Mouse (Mus musculus) bone marrow macrophage, adult 2 months (primary cell): ENCODE results near the gene Sod3. TPM values are rescaled to one million over a fixed set of nuclear protein-coding genes. Genes with fewer than 3 reads are reported as not detected.

Source experiments
- H3K27ac ChIP-seq: 2 replicates; pipeline ENCODE4 v1.5.1; 2012; ENCODE audit warnings: low read depth, low read length; ENCODE audit not compliant: insufficient read depth
- H3K4me1 ChIP-seq: 2 replicates; pipeline ENCODE4 v1.6.1; 2012; ENCODE audit warnings: low read length; ENCODE audit not compliant: control insufficient read depth, insufficient read depth
- H3K4me3 ChIP-seq: 2 replicates; pipeline ENCODE4 v1.5.1; 2012; ENCODE audit warnings: mild to moderate bottlenecking, low read length, moderate library complexity; ENCODE audit not compliant: insufficient read depth
- CTCF ChIP-seq: IDR thresholded peaks from 2 replicates; pipeline ENCODE4 v1.5.1; 2012; ENCODE audit warnings: low read depth, mild to moderate bottlenecking, low read length, moderate library complexity
- POLR2A ChIP-seq: IDR thresholded peaks from 2 replicates; pipeline ENCODE4 v1.6.1; 2012; ENCODE audit warnings: mild to moderate bottlenecking, low read depth, low read length, borderline replicate concordance
- polyA plus RNA-seq: library from polyadenylated mRNA; stranded (reverse); fragments of >200 nt; gene quantifications from 2 replicates; pipeline ENCODE4 v1.2.4, GENCODE M21; 2012; ENCODE audit not compliant: missing spikeins, insufficient read depth, insufficient read length

The Sod3 gene
- polyA plus RNA-seq, result 0.39 and 0.49 TPM in 2 replicates

DNA sequence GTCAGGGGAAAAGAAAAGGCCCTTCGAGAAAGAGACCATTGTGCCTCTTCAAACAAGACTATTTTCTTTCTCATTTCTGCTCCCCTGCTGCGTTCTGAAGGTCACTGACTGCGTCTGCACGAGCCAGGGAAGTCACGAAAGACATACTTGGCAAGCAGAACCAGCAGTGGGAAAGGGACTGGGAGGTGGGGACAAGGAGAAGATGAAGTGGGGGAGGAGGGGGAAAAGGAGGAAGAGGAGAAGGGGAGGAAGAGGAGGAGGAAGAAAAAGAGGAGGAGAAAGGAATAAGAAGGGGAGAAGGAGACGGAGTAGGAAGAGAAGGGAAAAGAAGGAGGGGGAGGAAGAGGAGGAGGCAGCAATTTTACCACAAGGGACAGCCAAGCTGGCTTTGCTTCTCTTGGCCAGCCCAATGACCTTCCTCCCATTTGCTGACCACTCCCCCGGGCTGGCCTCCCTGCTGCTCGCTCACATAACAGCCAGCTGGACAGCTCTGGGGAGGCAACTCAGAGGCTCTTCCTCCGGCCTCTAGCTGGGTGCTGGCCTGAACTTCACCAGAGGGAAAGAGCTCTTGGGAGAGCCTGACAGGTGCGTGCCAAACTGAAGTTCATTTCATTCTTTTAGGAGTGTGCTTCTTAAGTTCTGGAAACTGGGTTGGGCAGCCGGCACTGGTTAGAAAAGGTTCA is at the start of gene Sod3:
Gene Sod3, plus strand, starts transcription at position 324 of the 683 bp plus-strand sequence.
- Histone ChIP-seq H3K4me3 (no peak within 1 kb of the TSS), H3K4me1 (no peaks in the 10 kb centered on the region), H3K27ac (no peak within 1 kb of the TSS)
- TF ChIP-seq CTCF (no peak), POLR2A (no peak)

GRCm38 (mm10) chr5:52316926-52317325 is 46.7 kb upstream of the Sod3 start:
- TF ChIP-seq POLR2A (no peak), CTCF (no peak)
- no peak overlapping the region for H3K4me3 ChIP-seq
- H3K27ac ChIP-seq, result no peak overlapping the region
- no peaks in the 10 kb centered on the region for H3K4me1 ChIP-seq

DNA sequence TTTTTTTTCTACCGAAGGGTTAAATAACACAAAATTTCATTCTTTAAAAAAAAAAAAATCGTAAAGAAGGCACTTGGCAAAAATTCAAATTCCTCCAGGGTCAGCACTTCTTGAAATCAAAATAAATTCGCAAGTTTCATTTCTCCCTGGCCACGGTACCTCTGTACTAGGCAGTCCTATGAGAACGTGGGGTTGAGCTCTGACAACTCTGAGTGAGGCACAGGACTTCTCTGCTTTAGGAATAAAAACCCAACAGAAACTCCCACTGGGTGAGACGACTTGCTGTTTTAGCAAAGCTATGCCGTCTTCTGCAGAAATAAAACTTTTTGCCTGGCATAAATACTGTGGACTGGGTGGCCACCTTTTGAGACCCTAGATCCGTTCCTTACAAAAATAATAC is 44.1 kb upstream of the Sod3 start:
- no peak for TF ChIP-seq POLR2A
- no peak for TF ChIP-seq CTCF
- no peaks in the 10 kb centered on the region for H3K4me1 ChIP-seq
- H3K27ac ChIP-seq, result no peak overlapping the region
- H3K4me3 ChIP-seq, result no peak overlapping the region

DNA sequence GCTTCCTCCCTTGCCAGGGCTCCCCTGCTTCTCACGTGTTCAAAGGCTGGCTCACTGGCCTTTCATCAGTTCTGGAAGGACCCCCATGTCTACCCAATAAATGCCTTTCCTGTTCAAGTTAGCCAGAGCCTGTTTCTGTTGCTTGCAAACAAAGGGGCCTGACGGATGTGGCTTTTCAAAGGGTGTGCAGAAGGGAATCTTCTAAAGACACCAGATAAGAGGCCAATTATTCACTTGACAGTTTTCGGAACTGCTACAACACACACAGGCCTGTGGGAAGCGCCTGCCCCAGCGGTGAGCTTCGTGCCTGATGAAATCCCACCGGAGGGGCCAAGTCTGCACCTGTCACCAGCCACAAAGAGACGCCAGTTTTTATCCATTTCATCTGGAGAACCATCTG is 31.5 kb upstream of the Sod3 start:
- Histone ChIP-seq H3K4me1 (no peaks in the 10 kb centered on the region), H3K4me3 (no peak overlapping the region), H3K27ac (no peak overlapping the region)
- TF ChIP-seq POLR2A (no peak), CTCF (no peak)

GRCm38 (mm10) chr5:52335590-52335989 is 28.0 kb upstream of the Sod3 start:
- no peak overlapping the region for H3K27ac ChIP-seq
- H3K4me1 ChIP-seq, result no peaks in the 10 kb centered on the region
- TF ChIP-seq POLR2A (no peak), CTCF (no peak)
- no peak overlapping the region for H3K4me3 ChIP-seq

- no peak for TF ChIP-seq CTCF
- TF ChIP-seq POLR2A, result no peak
- Histone ChIP-seq H3K4me3 (no peak overlapping the region), H3K4me1 (no peaks in the 10 kb centered on the region), H3K27ac (no peak overlapping the region)
Measured at GRCm38 (mm10) chr5:52339134-52339533, 24.5 kb upstream of the Sod3 start.

DNA sequence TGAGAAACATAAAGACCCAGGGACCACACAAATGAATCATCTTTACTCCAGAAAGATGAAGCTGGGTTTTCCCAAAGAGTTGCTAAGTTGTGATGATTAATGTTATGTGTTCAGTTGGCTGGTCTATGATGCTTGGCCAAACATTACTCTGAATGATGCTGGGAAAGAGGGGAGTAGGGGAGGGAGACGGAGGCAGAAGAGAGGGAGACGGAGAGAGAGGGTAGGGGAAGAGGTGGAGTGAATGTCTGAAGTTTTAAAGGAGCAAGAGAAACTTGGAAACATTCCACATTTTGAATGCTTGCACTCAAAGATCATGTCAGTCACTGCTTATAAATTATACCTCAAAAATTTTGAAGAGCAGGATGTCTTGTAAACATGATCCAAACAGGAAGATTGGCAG is 16.7 kb upstream of the Sod3 start:
- Histone ChIP-seq H3K4me1 (no peaks in the 10 kb centered on the region), H3K27ac (no peak overlapping the region), H3K4me3 (no peak overlapping the region)
- no peak for TF ChIP-seq POLR2A

DNA sequence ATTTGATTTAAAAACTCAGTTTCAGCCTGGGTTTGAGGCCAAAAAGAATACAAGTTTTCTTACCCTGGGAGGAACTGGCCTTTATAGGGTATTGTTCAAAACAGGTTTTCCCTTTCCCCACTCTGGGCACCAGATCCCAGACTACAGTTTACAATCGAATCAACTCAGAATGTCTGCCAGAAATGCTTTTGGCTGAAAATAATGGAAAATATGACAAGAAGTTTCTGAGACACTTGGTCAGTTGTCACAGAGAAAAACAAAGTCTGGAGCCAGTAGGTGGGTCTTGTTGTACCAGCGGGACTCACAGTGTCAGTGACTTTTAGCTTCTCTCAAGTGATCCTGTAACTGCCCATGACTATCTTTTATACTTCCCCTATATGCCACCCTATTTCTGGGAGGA is 13.1 kb upstream of the Sod3 start:
- Histone ChIP-seq H3K27ac (no peak overlapping the region), H3K4me3 (no peak overlapping the region)
- TF ChIP-seq CTCF (no peak), POLR2A (no peak)

GRCm38 (mm10) chr5:52351561-52351960 is 12.0 kb upstream of the Sod3 start:
- no peak overlapping the region for H3K4me3 ChIP-seq
- no peak overlapping the region for H3K27ac ChIP-seq
- no peak for TF ChIP-seq CTCF
- TF ChIP-seq POLR2A, result no peak
- no peaks in the 10 kb centered on the region for H3K4me1 ChIP-seq

More for the DNA sequence above, 13.1 kb upstream of the Sod3 start:
- no peaks in the 10 kb centered on the region for H3K4me1 ChIP-seq

DNA sequence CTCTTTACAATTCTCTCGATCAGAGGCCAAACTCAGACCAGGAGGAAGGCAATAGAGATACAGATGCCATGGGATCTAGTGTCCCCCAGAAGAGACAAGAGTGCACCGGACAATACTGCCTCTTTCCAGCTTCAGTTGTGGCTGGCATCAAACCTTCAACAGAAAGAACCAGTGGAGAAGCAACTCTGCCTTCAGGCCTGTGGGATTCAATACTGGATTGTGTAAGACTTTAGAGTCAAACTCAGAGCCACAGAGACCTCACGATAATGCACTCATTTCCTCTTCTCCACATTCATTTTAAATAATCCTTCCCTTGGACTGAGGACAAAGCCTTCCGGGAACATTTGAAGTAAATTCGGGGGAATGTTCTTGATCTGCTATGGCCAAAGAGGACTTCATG is 10.9 kb upstream of the Sod3 start:
- Histone ChIP-seq H3K27ac (no peak overlapping the region), H3K4me3 (no peak overlapping the region), H3K4me1 (no peaks in the 10 kb centered on the region)
- TF ChIP-seq CTCF, result no peak
- no peak for TF ChIP-seq POLR2A

DNA sequence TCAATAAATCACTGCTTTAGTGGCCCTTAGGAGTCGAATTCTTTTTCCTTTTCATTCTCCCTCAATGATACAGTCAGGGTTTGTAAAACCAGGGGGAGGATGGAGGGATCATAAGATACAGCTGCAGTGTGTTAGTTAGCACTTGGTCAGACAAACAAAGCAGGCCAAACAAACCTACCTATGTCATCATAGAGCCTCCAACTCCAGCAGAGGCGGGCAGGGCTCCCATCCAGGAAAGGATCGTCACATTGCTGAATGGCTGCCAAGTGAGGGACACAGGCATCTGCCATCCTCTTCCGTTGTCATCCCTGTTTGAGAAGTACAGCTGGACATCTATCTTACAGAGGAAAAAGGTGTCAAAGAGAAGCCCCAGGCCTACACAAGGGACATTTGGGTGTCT is 9.2 kb upstream of the Sod3 start:
- H3K4me1 ChIP-seq, result no peaks in the 10 kb centered on the region
- H3K4me3 ChIP-seq, result no peak overlapping the region
- TF ChIP-seq CTCF (no peak), POLR2A (no peak)
- no peak overlapping the region for H3K27ac ChIP-seq
